Mouse (Mus musculus): Measurements from ENCODE around the gene Pkig. TPM values are rescaled to one million over a fixed set of nuclear protein-coding genes. Genes with fewer than 3 reads are reported as not detected.

Gene Pkig
- total and polyA plus RNA-seq, 3 experiments: 225 to 364 (median 227) TPM

DNA sequence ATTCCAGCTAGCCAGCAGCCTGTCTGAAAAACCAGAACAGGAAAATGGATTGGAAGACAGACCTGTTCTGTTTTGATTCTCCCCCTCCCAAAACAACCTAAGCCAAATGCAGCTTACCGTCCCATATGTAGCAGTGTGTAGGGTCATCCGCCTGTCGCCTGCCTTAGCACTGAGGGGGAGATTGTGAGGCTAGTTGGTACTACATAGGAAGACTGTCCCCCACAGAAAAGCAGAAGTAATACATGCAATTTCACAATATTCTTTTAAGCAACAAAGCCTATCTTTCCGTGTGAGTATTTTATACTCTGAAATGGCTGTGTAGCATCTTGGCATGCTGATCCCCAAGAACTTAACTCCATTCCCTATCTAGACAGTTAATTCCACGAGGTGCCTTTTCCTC, 44.7 kb downstream of the Pkig start:
- Histone ChIP-seq H3K27me3 (replicated peaks) (no peaks in the 10 kb centered on the region), H3K9me3 (replicated peaks; ENCODE audit: low read length) (no peaks in the 10 kb centered on the region), H3K79me2 (replicated peaks; ENCODE audit: control insufficient read depth, extremely low read depth, insufficient read depth, poor library complexity, severe bottlenecking) (peaks cover 96% of the 10 kb centered on the region), H3K4me1 (ENCODE audit: control insufficient read depth in 1 of 2, insufficient read depth in 2 of 2) (peaks cover 31 to 96% of the 10 kb centered on the region in 2 experiments), H3K27ac (ENCODE audit: insufficient read depth, low read depth) (peak overlapping the region; percentile 97), H3K4me2 (ENCODE audit: insufficient read depth, low read depth, poor library complexity, severe bottlenecking) (peak overlapping the region; percentile 24), H3K9ac (ENCODE audit: insufficient read depth, low read depth) (peak overlapping the region; percentile 78), H3K4me3 (replicated peaks in 1 of 3; ENCODE audit: low read depth in 2 of 3, low read length in 2 of 3, poor library complexity in 1 of 3) (no peak overlapping the region), H3K36me3 (replicated peaks in 1 of 2; ENCODE audit: control insufficient read depth in 1 of 2, insufficient read depth in 1 of 2, low read length in 1 of 2) (peaks cover 24 to 56% of the 10 kb centered on the region in 2 experiments)
- dilution Hi-C loops (cut with MboI; ENCODE audit: extremely low pct_ligation_motif_present, extremely low pct_unique_long_range_greater_than_20kb, low sequenced_read_pairs) (no loop called here), in situ Hi-C loops (cut with MboI; ENCODE audit: low pct_ligation_motif_present, low pct_unique_long_range_greater_than_20kb, low sequenced_read_pairs) (no loop called here)
- no peak for DNase-seq (ENCODE audit: extremely low read depth)
- TF ChIP-seq ZNF384 (IDR thresholded peaks at IDR 0.05; ENCODE audit: low read depth, low read length): no peak
- TF ChIP-seq POLR2AphosphoS2 (IDR thresholded peaks at IDR 0.05; ENCODE audit: low read depth, low read length): no peak
- TF ChIP-seq MAFK (IDR thresholded peaks at IDR 0.05; ENCODE audit: insufficient replicate concordance, low read length): no peak
- TF ChIP-seq IRF4 (IDR thresholded peaks at IDR 0.05; ENCODE audit: low read depth, low read length): no peak
- TF ChIP-seq POLR2A (IDR thresholded peaks at IDR 0.05; ENCODE audit: low read depth, low read length): no peak
- no peak for TF ChIP-seq ZMIZ1 (IDR thresholded peaks at IDR 0.05; ENCODE audit: low read depth, low read length)
- no peak for TF ChIP-seq HCFC1 (IDR thresholded peaks at IDR 0.05; ENCODE audit: low read depth, low read length)
- no peak for TF ChIP-seq MAX (IDR thresholded peaks at IDR 0.05; ENCODE audit: low read length)
- TF ChIP-seq GABPA (IDR thresholded peaks at IDR 0.05; ENCODE audit: insufficient replicate concordance, low read depth, low read length): no peak
- TF ChIP-seq USF1 (IDR thresholded peaks at IDR 0.05; ENCODE audit: low read depth, low read length): no peak
- no peak for TF ChIP-seq TBP (conservative IDR thresholded peaks at IDR 0.05; ENCODE audit: low read depth, low read length)
- TF ChIP-seq JUND (conservative IDR thresholded peaks at IDR 0.05; ENCODE audit: low read depth, low read length): no peak
- no peak for TF ChIP-seq ZKSCAN1 (IDR thresholded peaks at IDR 0.05; ENCODE audit: borderline replicate concordance, low read depth, low read length)
- TF ChIP-seq MAZ (IDR thresholded peaks at IDR 0.05; ENCODE audit: low read depth, low read length): no peak
- TF ChIP-seq CTCF (conservative IDR thresholded peaks at IDR 0.05 in 1 of 2, IDR thresholded peaks at IDR 0.05 in 1 of 2; ENCODE audit: low read depth in 2 of 2, low read length in 2 of 2): no peak
- no peak for TF ChIP-seq RCOR1 (conservative IDR thresholded peaks at IDR 0.05; ENCODE audit: low read depth, low read length)
- TF ChIP-seq ZC3H11A (IDR thresholded peaks at IDR 0.05; ENCODE audit: low read depth, low read length): no peak
- no peak for TF ChIP-seq BHLHE40 (IDR thresholded peaks at IDR 0.05; ENCODE audit: low read depth, low read length)
- TF ChIP-seq MEF2A (IDR thresholded peaks at IDR 0.05; ENCODE audit: borderline replicate concordance, low read depth, low read length): no peak

DNA sequence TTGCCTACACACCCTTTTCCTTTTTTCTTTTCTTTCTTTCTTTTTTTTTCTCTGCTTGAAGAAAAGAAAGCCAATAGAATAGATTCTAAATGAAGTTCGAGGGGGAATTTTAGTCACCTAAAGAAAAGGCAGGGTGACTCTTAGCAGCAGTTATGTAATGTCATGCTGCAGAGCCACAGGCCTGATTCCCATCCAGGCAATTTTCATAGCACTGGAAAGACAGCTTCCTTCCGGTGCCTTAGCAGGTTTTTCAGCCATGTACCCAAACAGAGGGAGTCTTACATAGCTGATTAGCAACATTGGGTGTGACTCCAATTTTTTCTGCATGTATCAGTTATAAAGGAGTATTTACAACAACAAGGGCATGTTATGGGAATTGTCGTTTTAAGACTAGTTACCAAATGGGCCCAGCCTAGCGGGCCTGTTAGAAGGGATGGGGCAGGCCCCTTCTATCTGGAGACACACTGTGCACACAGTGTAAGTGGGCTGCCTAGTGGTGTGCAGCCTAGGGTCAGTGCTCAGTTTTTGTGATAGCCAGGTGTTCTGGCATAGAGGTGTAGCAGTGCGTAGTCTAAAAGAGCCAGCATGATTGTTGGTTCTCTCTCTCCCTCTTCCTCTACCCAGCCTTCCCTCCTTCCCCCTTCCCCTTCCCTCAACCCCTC, 45.5 kb downstream of the Pkig start:
- no peak overlapping the region for H3K27ac ChIP-seq (ENCODE audit: insufficient read depth, low read depth)
- peaks cover 24 to 55% of the 10 kb centered on the region in 2 experiments for H3K36me3 ChIP-seq (replicated peaks in 1 of 2; ENCODE audit: control insufficient read depth in 1 of 2, insufficient read depth in 1 of 2, low read length in 1 of 2)
- peaks cover 27 to 97% of the 10 kb centered on the region in 2 experiments for H3K4me1 ChIP-seq (ENCODE audit: control insufficient read depth in 1 of 2, insufficient read depth in 2 of 2)
- in situ Hi-C loops (cut with MboI; ENCODE audit: low pct_ligation_motif_present, low pct_unique_long_range_greater_than_20kb, low sequenced_read_pairs) (no loop called here), dilution Hi-C loops (cut with MboI; ENCODE audit: extremely low pct_ligation_motif_present, extremely low pct_unique_long_range_greater_than_20kb, low sequenced_read_pairs) (no loop called here)
- TF ChIP-seq SMC3 (IDR thresholded peaks at IDR 0.05; ENCODE audit: low read depth, low read length) (no peak), USF1 (IDR thresholded peaks at IDR 0.05; ENCODE audit: low read depth, low read length) (no peak), ZNF384 (IDR thresholded peaks at IDR 0.05; ENCODE audit: low read depth, low read length) (no peak), MAFK (IDR thresholded peaks at IDR 0.05; ENCODE audit: insufficient replicate concordance, low read length) (no peak), ELF1 (IDR thresholded peaks at IDR 0.05; ENCODE audit: low read depth, low read length) (no peak), ZMIZ1 (IDR thresholded peaks at IDR 0.05; ENCODE audit: low read depth, low read length) (no peak), JUND (conservative IDR thresholded peaks at IDR 0.05; ENCODE audit: low read depth, low read length) (no peak), USF2 (conservative IDR thresholded peaks at IDR 0.05; ENCODE audit: low read depth, low read length) (no peak), ZKSCAN1 (IDR thresholded peaks at IDR 0.05; ENCODE audit: borderline replicate concordance, low read depth, low read length) (no peak)
- no peak overlapping the region for H3K4me2 ChIP-seq (ENCODE audit: insufficient read depth, low read depth, poor library complexity, severe bottlenecking)
- no peak for DNase-seq (ENCODE audit: extremely low read depth)
- no peak overlapping the region for H3K4me3 ChIP-seq (replicated peaks in 1 of 3; ENCODE audit: low read depth in 2 of 3, low read length in 2 of 3, poor library complexity in 1 of 3)
- no peaks in the 10 kb centered on the region for H3K27me3 ChIP-seq (replicated peaks)
- H3K9me3 ChIP-seq (replicated peaks; ENCODE audit: low read length): no peaks in the 10 kb centered on the region
- H3K9ac ChIP-seq (ENCODE audit: insufficient read depth, low read depth): no peak overlapping the region
- H3K79me2 ChIP-seq (replicated peaks; ENCODE audit: control insufficient read depth, extremely low read depth, insufficient read depth, poor library complexity, severe bottlenecking): peaks cover 95% of the 10 kb centered on the region

Measured in CH12.LX (cell line).